Mouse (Mus musculus) forebrain, embryonic 11.5 days (tissue): ENCODE data around the gene Cdx2. TPM values are rescaled to one million over a fixed set of nuclear protein-coding genes. Genes with fewer than 3 reads are reported as not detected.

Experiments
- ATAC-seq: fragments of 200-750 bp; cut with Nextera tagmentation; replicated peaks from 2 replicates; pipeline ENCODE4 v1.8.0; 2017; ENCODE audit warnings: moderate TSS enrichment; ENCODE audit not compliant: low FRiP score
- DNase-seq: peaks from one replicate; pipeline ENCODE4 v3.0.0-alpha.2; 2017; ENCODE audit warnings: low spot score
- H3K27ac ChIP-seq: fragments of 300-500 bp; sonication (generic); 2 replicates; pipeline ENCODE4 v1.5.1; 2014; ENCODE audit warnings: low read depth, low read length
- H3K27me3 ChIP-seq: fragments of 300-500 bp; sonication (generic); 2 replicates; pipeline ENCODE4 v1.6.1; 2014; ENCODE audit warnings: mild to moderate bottlenecking, low read length, mixed read lengths; ENCODE audit not compliant: control insufficient read depth, insufficient read depth
- H3K36me3 ChIP-seq: fragments of 300-500 bp; sonication (generic); 2 replicates; pipeline ENCODE4 v1.6.1; 2014; ENCODE audit warnings: mild to moderate bottlenecking, low read length, moderate library complexity, mixed read lengths; ENCODE audit not compliant: control insufficient read depth, insufficient read depth
- H3K4me1 ChIP-seq: fragments of 300-500 bp; sonication (generic); replicated peaks from 2 replicates; pipeline ENCODE4 v1.6.1; 2014; ENCODE audit warnings: low read length, mixed read lengths; ENCODE audit not compliant: control insufficient read depth, insufficient read depth
- H3K4me2 ChIP-seq: fragments of 300-500 bp; sonication (generic); 2 replicates; pipeline ENCODE4 v1.6.1; 2014; ENCODE audit warnings: low read depth, mild to moderate bottlenecking, low read length, moderate library complexity, mixed read lengths; ENCODE audit not compliant: severe bottlenecking
- H3K4me3 ChIP-seq: fragments of 300-500 bp; sonication (generic); 2 replicates; pipeline ENCODE4 v1.5.1; 2014; ENCODE audit warnings: low read depth, low read length
- H3K9ac ChIP-seq: fragments of 300-500 bp; sonication (generic); 2 replicates; pipeline ENCODE4 v1.6.1; 2014; ENCODE audit warnings: low read length
- H3K9me3 ChIP-seq: fragments of 300-500 bp; sonication (generic); 2 replicates; pipeline ENCODE4 v1.6.1; 2016; ENCODE audit warnings: low read length, mixed read lengths; ENCODE audit not compliant: control insufficient read depth
- WGBS: fragments of 180-500 bp; shearing (Covaris S2); extraction: QIAGEN DNeasy Blood & Tissue Kit; methylation state at CpG from one replicate; pipeline ENCODE4 v1.1.7; 2014; 5-methylcytosine and 5-hydroxymethylcytosine counted together
- polyA plus RNA-seq: library from polyadenylated mRNA; unstranded; fragments of >200 nt; fragmentation: Nextera tagmentation; extraction: Ambion mirVana; gene quantifications from 2 replicates; pipeline ENCODE4 v1.2.1, GENCODE M21; 2014

The Cdx2 gene
- polyA plus RNA-seq, 1 experiment from 2014 or later, result not detected

GRCm38 (mm10) chr5:147291764-147292505 is 15.1 kb downstream of the Cdx2 start:
- no peaks in the 10 kb centered on the region for H3K9me3 ChIP-seq
- WGBS, result 39% methylated on average over 16 of the region's 16 CpGs
- ATAC-seq, result no peak
- H3K4me2 ChIP-seq, result no peak overlapping the region
- no peak overlapping the region for H3K4me3 ChIP-seq
- peaks cover 39% of the 10 kb centered on the region for H3K27me3 ChIP-seq
- no peaks in the 10 kb centered on the region for H3K4me1 ChIP-seq
- no peaks in the 10 kb centered on the region for H3K36me3 ChIP-seq
- H3K9ac ChIP-seq, result no peak overlapping the region
- DNase-seq, result no peak
- H3K27ac ChIP-seq, result no peak overlapping the region

GRCm38 (mm10) chr5:147284365-147284764 is 22.7 kb downstream of the Cdx2 start:
- DNase-seq, result no peak
- Histone ChIP-seq H3K27ac (no peak overlapping the region), H3K4me1 (no peaks in the 10 kb centered on the region), H3K4me3 (no peak overlapping the region), H3K36me3 (no peaks in the 10 kb centered on the region), H3K9ac (no peak overlapping the region), H3K9me3 (no peaks in the 10 kb centered on the region), H3K27me3 (peaks cover 20% of the 10 kb centered on the region), H3K4me2 (no peak overlapping the region)
- WGBS, result 73% methylated on average over 4 of the region's 4 CpGs
- ATAC-seq, result no peak

DNA sequence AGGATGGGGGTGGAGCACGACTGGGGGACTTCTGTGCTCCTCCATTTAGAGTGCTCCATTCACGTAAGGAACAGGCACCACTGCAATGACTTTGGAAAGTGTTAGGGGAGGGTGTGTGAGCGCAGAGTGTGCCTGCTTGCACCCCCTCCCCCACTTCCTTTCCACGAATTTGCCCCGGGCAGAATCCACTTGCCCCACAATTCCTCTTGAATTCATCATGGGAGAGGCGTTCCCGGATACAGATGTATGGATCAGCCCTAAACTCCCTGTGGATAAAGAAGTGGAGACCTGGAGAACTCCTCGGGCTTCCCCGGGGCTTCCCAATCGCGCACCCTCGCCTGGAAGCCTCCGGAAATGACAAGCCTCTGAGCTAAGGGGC is 29.5 kb downstream of the Cdx2 start:
- H3K4me2 ChIP-seq, result no peak overlapping the region
- H3K27me3 ChIP-seq, result peaks cover 85% of the 10 kb centered on the region
- no peaks in the 10 kb centered on the region for H3K36me3 ChIP-seq
- H3K27ac ChIP-seq, result no peak overlapping the region
- H3K4me3 ChIP-seq, result no peak overlapping the region
- WGBS, result 1% methylated on average over 13 of the region's 13 CpGs
- ATAC-seq (no peak), DNase-seq (no peak)
- H3K9me3 ChIP-seq, result no peaks in the 10 kb centered on the region
- H3K9ac ChIP-seq, result no peak overlapping the region
- H3K4me1 ChIP-seq, result no peaks in the 10 kb centered on the region

GRCm38 (mm10) chr5:147276701-147277546 is 30.1 kb downstream of the Cdx2 start:
- H3K4me2 ChIP-seq, result no peak overlapping the region
- peaks cover 91% of the 10 kb centered on the region for H3K27me3 ChIP-seq
- DNase-seq (peak; percentile 51), ATAC-seq (no peak)
- H3K9ac ChIP-seq, result no peak overlapping the region
- H3K4me1 ChIP-seq, result no peaks in the 10 kb centered on the region
- no peak overlapping the region for H3K4me3 ChIP-seq
- WGBS, result 1% methylated on average over 18 of the region's 18 CpGs
- no peaks in the 10 kb centered on the region for H3K36me3 ChIP-seq
- H3K9me3 ChIP-seq, result no peaks in the 10 kb centered on the region
- no peak overlapping the region for H3K27ac ChIP-seq

- peaks cover 95% of the 10 kb centered on the region for H3K27me3 ChIP-seq
- H3K9me3 ChIP-seq, result no peaks in the 10 kb centered on the region
- H3K4me3 ChIP-seq, result no peak overlapping the region
- H3K4me1 ChIP-seq, result no peaks in the 10 kb centered on the region
- no peaks in the 10 kb centered on the region for H3K36me3 ChIP-seq
- H3K4me2 ChIP-seq, result no peak overlapping the region
- WGBS, result 16% methylated on average over 3 of the region's 3 CpGs
- ATAC-seq (no peak), DNase-seq (no peak)
- no peak overlapping the region for H3K27ac ChIP-seq
- H3K9ac ChIP-seq, result no peak overlapping the region
Measured at GRCm38 (mm10) chr5:147275761-147276160, 31.3 kb downstream of the Cdx2 start.

DNA sequence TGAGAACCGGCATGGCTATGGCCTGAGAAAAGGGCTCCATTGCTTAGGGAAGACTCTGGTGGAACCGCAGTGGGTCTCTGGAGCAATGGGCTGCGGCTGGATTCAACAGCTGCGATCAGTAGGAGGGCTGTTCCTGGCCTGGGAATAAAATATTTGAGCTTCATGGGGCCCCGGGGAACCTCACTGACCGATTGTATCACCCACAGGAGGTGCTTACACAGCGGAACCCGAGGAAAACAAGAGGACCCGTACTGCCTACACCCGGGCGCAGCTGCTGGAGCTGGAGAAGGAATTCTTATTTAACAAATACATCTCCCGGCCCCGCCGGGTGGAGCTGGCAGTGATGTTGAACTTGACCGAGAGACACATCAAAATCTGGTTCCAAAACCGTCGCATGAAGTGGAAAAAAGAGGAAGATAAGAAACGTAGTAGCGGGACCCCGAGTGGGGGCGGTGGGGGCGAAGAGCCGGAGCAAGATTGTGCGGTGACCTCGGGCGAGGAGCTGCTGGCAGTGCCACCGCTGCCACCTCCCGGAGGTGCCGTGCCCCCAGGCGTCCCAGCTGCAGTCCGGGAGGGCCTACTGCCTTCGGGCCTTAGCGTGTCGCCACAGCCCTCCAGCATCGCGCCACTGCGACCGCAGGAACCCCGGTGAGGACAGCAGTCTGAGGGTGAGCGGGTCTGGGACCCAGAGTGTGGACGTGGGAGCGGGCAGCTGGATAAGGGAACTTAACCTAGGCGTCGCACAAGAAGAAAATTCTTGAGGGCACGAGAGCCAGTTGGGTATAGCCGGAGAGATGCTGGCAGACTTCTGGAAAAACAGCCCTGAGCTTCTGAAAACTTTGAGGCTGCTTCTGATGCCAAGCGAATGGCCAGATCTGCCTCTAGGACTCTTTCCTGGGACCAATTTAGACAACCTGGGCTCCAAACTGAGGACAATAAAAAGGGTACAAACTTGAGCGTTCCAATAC is 32.6 kb downstream of the Cdx2 start:
- Histone ChIP-seq H3K4me3 (no peak overlapping the region), H3K27ac (no peak overlapping the region), H3K9me3 (no peaks in the 10 kb centered on the region), H3K9ac (no peak overlapping the region), H3K27me3 (peaks cover 95% of the 10 kb centered on the region), H3K4me2 (no peak overlapping the region), H3K36me3 (no peaks in the 10 kb centered on the region), H3K4me1 (no peaks in the 10 kb centered on the region)
- DNase-seq, result peak; percentile 57
- no peak for ATAC-seq
- 2% methylated on average over 48 of the region's 48 CpGs for WGBS

- Histone ChIP-seq H3K36me3 (no peaks in the 10 kb centered on the region), H3K4me1 (no peaks in the 10 kb centered on the region), H3K9ac (no peak overlapping the region), H3K4me2 (no peak overlapping the region), H3K27ac (no peak overlapping the region), H3K9me3 (no peaks in the 10 kb centered on the region), H3K27me3 (peaks cover 94% of the 10 kb centered on the region), H3K4me3 (no peak overlapping the region)
- DNase-seq (peak; percentile 55), ATAC-seq (no peak)
- 2% methylated on average over 10 of the region's 10 CpGs for WGBS
Measured at GRCm38 (mm10) chr5:147272808-147273345, 34.2 kb downstream of the Cdx2 start.
